Mouse (Mus musculus) spleen, adult 2 months (tissue): ENCODE data around the gene Map2k1.

ENCODE experiments used
- CTCF ChIP-seq: fragments of 200-500 bp; IDR thresholded peaks from 2 replicates; pipeline ENCODE4 v1.5.1; 2011; ENCODE audit warnings: mild to moderate bottlenecking, inconsistent platforms; ENCODE audit not compliant: insufficient read depth, insufficient read length, insufficient replicate concordance; ENCODE audit errors: extremely low read depth
- POLR2A ChIP-seq: fragments of 200-500 bp; IDR thresholded peaks from 2 replicates; pipeline ENCODE4 v1.6.1; 2011; ENCODE audit warnings: low read depth, low read length, inconsistent platforms

DNA sequence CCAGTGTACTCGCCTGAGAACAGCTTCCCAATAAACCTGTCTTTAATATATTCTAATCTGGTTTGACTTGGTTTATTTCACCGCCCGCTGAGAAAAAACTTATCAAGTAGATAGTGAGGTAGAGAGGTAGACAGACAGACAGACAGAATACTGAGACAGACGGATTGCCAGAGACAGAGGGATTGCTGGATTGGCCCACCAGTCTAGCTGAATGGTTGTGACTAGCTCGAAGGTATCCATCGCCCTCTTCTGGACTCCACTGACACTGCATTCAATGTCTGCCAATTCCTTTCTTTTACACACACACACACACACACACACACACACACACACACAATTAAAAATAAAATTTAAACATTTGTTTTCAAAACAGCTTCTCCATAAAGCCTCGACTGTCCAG is 19.2 kb upstream of the Map2k1 start:
- TF ChIP-seq POLR2A: no peak
- TF ChIP-seq CTCF: peak; percentile 29; the same call in 1 of the 2 replicates
